Mouse (Mus musculus) MEL (cell line): ENCODE data around the gene Spint2.
A peak's percentile ranks its signal among the peaks of the same experiment; 100 is the strongest.

ENCODE experiments used
- CHD1 ChIP-seq: IDR thresholded peaks from 2 replicates; pipeline ENCODE4 v1.6.1; 2012; ENCODE audit warnings: low read depth, mild to moderate bottlenecking, inconsistent platforms, low read length, improper control_type of control experiment
- CTCF ChIP-seq, 3 experiments: IDR thresholded peaks in 2 of 3; conservative IDR thresholded peaks in 1 of 3; 2 replicates each; pipeline ENCODE4 v1.5.1; 2011 to 2012; ENCODE audit warnings: low read length in 3 of 3, low read depth in 2 of 3, mild to moderate bottlenecking in 2 of 3, improper control_type of control experiment in 1 of 3, inconsistent platforms in 1 of 3, mixed read lengths in 1 of 3, moderate library complexity in 1 of 3; ENCODE audit not compliant: control insufficient read depth in 1 of 3, insufficient read depth in 1 of 3, poor library complexity in 1 of 3, severe bottlenecking in 1 of 3
- E2F4 ChIP-seq: IDR thresholded peaks from 2 replicates; pipeline ENCODE4 v1.6.1; 2011; ENCODE audit warnings: low read depth, low read length, improper control_type of control experiment, borderline replicate concordance
- GABPA ChIP-seq: IDR thresholded peaks from 2 replicates; pipeline ENCODE4 v1.6.1; 2012; ENCODE audit warnings: low read depth, mild to moderate bottlenecking, inconsistent platforms, low read length, improper control_type of control experiment, moderate library complexity
- POLR2A ChIP-seq, 2 experiments: IDR thresholded peaks; 2 replicates each; pipeline ENCODE4 v1.6.1; 2011 to 2012; ENCODE audit warnings: low read length in 2 of 2, mild to moderate bottlenecking in 2 of 2, control low read depth in 1 of 2, improper control_type of control experiment in 1 of 2, low read depth in 1 of 2, moderate library complexity in 1 of 2; ENCODE audit not compliant: control insufficient read depth in 1 of 2, insufficient read depth in 1 of 2, poor library complexity in 1 of 2
- SIN3A ChIP-seq: IDR thresholded peaks from 2 replicates; pipeline ENCODE4 v1.6.1; 2012; ENCODE audit warnings: low read length, improper control_type of control experiment, inconsistent platforms
- SMC3 ChIP-seq: IDR thresholded peaks from 2 replicates; pipeline ENCODE4 v1.6.1; 2011; ENCODE audit warnings: low read depth, low read length, improper control_type of control experiment

- no peak for TF ChIP-seq E2F4
- TF ChIP-seq CTCF (IDR thresholded peaks at IDR 0.05 in 2 of 3, conservative IDR thresholded peaks at IDR 0.05 in 1 of 3; ENCODE audit: control insufficient read depth in 1 of 3, insufficient read depth in 1 of 3, low read depth in 2 of 3, low read length in 3 of 3, poor library complexity in 1 of 3, severe bottlenecking in 1 of 3) = no peak
- TF ChIP-seq GABPA = no peak
- TF ChIP-seq POLR2A (IDR thresholded peaks at IDR 0.05; ENCODE audit: control insufficient read depth in 1 of 2, insufficient read depth in 1 of 2, low read depth in 1 of 2, low read length in 2 of 2, poor library complexity in 1 of 2) = no peak
- 0 out of 2 replicates have a peak, but pooled peaks have one; percentile 25 for TF ChIP-seq SIN3A
- TF ChIP-seq SMC3 = peak; percentile 17; the same call in 1 of the 2 replicates
- TF ChIP-seq CHD1 = no peak
These were observed 10.9 kb upstream of the Spint2 start for GRCm38 (mm10) chr7:29292458-29293098.
